Mouse (Mus musculus): ENCODE data around the gene Mrpl28. TPM values are rescaled to one million over a fixed set of nuclear protein-coding genes. Genes with fewer than 3 reads are reported as not detected.

Gene Mrpl28
- total and polyA plus RNA-seq, 3 experiments, result 90.5 to 161 (median 148) TPM

DNA sequence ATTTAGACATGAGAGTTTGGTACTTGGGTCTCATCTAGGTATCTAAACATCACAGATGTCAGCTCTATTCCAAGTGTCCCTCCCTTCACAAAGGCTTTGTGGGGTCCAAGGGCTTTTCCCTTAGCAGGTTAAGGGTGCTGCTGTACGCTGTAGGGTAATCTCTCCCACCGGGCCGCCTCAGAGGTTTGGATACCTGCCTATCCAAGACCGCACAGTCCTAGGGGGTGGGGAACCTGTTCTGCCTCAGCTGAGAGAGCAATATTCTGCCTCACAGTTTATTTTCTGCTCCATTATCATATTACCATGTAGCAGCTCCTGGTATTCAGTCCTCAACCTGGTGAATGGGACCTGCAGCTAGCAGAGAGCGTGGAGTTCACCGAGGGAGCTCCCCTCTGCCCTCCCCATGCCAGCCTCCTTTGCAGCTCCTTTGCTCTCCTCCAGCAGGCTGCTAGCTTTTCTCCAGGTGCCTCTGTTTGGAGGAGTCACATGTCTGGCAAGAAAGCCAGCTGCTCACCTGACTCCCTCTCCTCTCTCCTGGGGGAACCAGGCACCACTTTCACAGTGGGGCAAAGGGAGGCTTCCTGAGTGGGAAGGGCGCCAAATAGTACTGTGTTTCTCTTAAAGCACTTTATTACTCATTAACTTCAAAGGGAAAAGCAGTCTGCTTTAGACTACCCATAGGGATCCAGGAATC is 7.9 kb upstream of the Mrpl28 start:
- H3K36me3 ChIP-seq (replicated peaks in 1 of 2; ENCODE audit: control insufficient read depth in 1 of 2, insufficient read depth in 1 of 2, low read length in 1 of 2), result no peaks in the 10 kb centered on the region
- in situ Hi-C loops (cut with MboI; ENCODE audit: low pct_ligation_motif_present, low pct_unique_long_range_greater_than_20kb, low sequenced_read_pairs), result no loop called here
- peaks cover 75% of the 10 kb centered on the region for H3K27me3 ChIP-seq (replicated peaks)
- H3K4me3 ChIP-seq (replicated peaks in 1 of 3; ENCODE audit: low read depth in 2 of 3, low read length in 2 of 3, poor library complexity in 1 of 3), result no peak overlapping the region
- dilution Hi-C loops (cut with MboI; ENCODE audit: extremely low pct_ligation_motif_present, extremely low pct_unique_long_range_greater_than_20kb, low sequenced_read_pairs), result no loop called here
- no peak overlapping the region for H3K9ac ChIP-seq (ENCODE audit: insufficient read depth, low read depth)
- peaks cover 9 to 30% of the 10 kb centered on the region in 2 experiments for H3K4me1 ChIP-seq (ENCODE audit: control insufficient read depth in 1 of 2, insufficient read depth in 2 of 2)
- no peaks in the 10 kb centered on the region for H3K79me2 ChIP-seq (replicated peaks; ENCODE audit: control insufficient read depth, extremely low read depth, insufficient read depth, poor library complexity, severe bottlenecking)
- no peak overlapping the region for H3K27ac ChIP-seq (ENCODE audit: insufficient read depth, low read depth)
- no peaks in the 10 kb centered on the region for H3K9me3 ChIP-seq (replicated peaks; ENCODE audit: low read length)
- DNase-seq (ENCODE audit: extremely low read depth), result no peak
- no peak overlapping the region for H3K4me2 ChIP-seq (ENCODE audit: insufficient read depth, low read depth, poor library complexity, severe bottlenecking)
- TF ChIP-seq HCFC1 (IDR thresholded peaks at IDR 0.05; ENCODE audit: low read depth, low read length) (no peak), MEF2A (IDR thresholded peaks at IDR 0.05; ENCODE audit: borderline replicate concordance, low read depth, low read length) (no peak), TBP (conservative IDR thresholded peaks at IDR 0.05; ENCODE audit: low read depth, low read length) (no peak), SMC3 (IDR thresholded peaks at IDR 0.05; ENCODE audit: low read depth, low read length) (no peak), MAFK (IDR thresholded peaks at IDR 0.05; ENCODE audit: insufficient replicate concordance, low read length) (no peak), BHLHE40 (IDR thresholded peaks at IDR 0.05; ENCODE audit: low read depth, low read length) (no peak), USF2 (conservative IDR thresholded peaks at IDR 0.05; ENCODE audit: low read depth, low read length) (no peak), SIN3A (IDR thresholded peaks at IDR 0.05; ENCODE audit: low read length) (no peak), NELFE (IDR thresholded peaks at IDR 0.05; ENCODE audit: low read depth, low read length) (no peak), JUN (IDR thresholded peaks at IDR 0.05; ENCODE audit: insufficient read depth, low read depth, low read length) (no peak), CTCF (conservative IDR thresholded peaks at IDR 0.05 in 1 of 2, IDR thresholded peaks at IDR 0.05 in 1 of 2; ENCODE audit: low read depth in 2 of 2, low read length in 2 of 2) (no peak), ELF1 (IDR thresholded peaks at IDR 0.05; ENCODE audit: low read depth, low read length) (no peak), MAX (IDR thresholded peaks at IDR 0.05; ENCODE audit: low read length) (no peak)

DNA sequence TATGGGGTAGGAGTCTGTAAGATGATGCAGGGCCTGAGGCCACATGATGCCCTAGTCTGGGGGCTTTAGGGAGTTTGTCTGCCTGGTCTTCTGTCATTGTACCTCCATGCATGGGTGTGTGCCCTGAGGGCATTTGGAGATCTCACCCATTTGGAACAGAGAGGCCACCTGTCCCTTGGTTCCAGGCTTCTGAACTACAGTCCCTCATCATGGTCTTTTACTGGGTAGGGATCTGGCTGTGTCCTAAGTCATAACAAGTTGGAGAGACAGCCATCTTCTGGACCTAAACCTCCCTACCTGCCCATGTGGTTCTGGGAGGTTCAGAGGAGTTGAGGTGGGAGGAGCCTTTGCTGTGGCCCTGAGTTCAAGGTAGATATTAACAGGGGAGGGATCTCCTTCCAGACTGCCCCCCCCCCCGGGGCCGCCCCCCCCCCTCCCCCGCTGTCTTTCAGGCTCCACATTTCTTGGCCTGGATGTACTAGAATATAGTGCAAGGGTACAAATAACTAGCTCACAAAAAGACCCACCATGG is 7.3 kb upstream of the Mrpl28 start:
- Histone ChIP-seq H3K4me2 (ENCODE audit: insufficient read depth, low read depth, poor library complexity, severe bottlenecking) (no peak overlapping the region), H3K27ac (ENCODE audit: insufficient read depth, low read depth) (no peak overlapping the region), H3K9me3 (replicated peaks; ENCODE audit: low read length) (no peaks in the 10 kb centered on the region), H3K4me1 (ENCODE audit: control insufficient read depth in 1 of 2, insufficient read depth in 2 of 2) (peaks cover 15 to 36% of the 10 kb centered on the region in 2 experiments), H3K4me3 (replicated peaks in 1 of 3; ENCODE audit: low read depth in 2 of 3, low read length in 2 of 3, poor library complexity in 1 of 3) (no peak overlapping the region), H3K79me2 (replicated peaks; ENCODE audit: control insufficient read depth, extremely low read depth, insufficient read depth, poor library complexity, severe bottlenecking) (no peaks in the 10 kb centered on the region), H3K9ac (ENCODE audit: insufficient read depth, low read depth) (no peak overlapping the region), H3K27me3 (replicated peaks) (peaks cover 68% of the 10 kb centered on the region), H3K36me3 (replicated peaks in 1 of 2; ENCODE audit: control insufficient read depth in 1 of 2, insufficient read depth in 1 of 2, low read length in 1 of 2) (no peaks in the 10 kb centered on the region)
- dilution Hi-C loops (cut with MboI; ENCODE audit: extremely low pct_ligation_motif_present, extremely low pct_unique_long_range_greater_than_20kb, low sequenced_read_pairs), result no loop called here
- TF ChIP-seq MXI1 (IDR thresholded peaks at IDR 0.05; ENCODE audit: low read depth, low read length) (no peak), TBP (conservative IDR thresholded peaks at IDR 0.05; ENCODE audit: low read depth, low read length) (no peak), EP300 (IDR thresholded peaks at IDR 0.05; ENCODE audit: low read length) (no peak), CTCF (conservative IDR thresholded peaks at IDR 0.05 in 1 of 2, IDR thresholded peaks at IDR 0.05 in 1 of 2; ENCODE audit: low read depth in 2 of 2, low read length in 2 of 2) (no peak), NRF1 (IDR thresholded peaks at IDR 0.05; ENCODE audit: low read depth, low read length) (no peak), MEF2A (IDR thresholded peaks at IDR 0.05; ENCODE audit: borderline replicate concordance, low read depth, low read length) (no peak), CHD2 (IDR thresholded peaks at IDR 0.05; ENCODE audit: low read length) (no peak), BHLHE40 (IDR thresholded peaks at IDR 0.05; ENCODE audit: low read depth, low read length) (no peak), HCFC1 (IDR thresholded peaks at IDR 0.05; ENCODE audit: low read depth, low read length) (no peak), USF1 (IDR thresholded peaks at IDR 0.05; ENCODE audit: low read depth, low read length) (no peak), RAD21 (IDR thresholded peaks at IDR 0.05; ENCODE audit: low read depth, low read length) (no peak)
- in situ Hi-C loops (cut with MboI; ENCODE audit: low pct_ligation_motif_present, low pct_unique_long_range_greater_than_20kb, low sequenced_read_pairs), result no loop called here
- no peak for DNase-seq (ENCODE audit: extremely low read depth)
